Mouse (Mus musculus) lung, postnatal 0 days (tissue): ENCODE results near the gene Abtb1. TPM values are rescaled to one million over a fixed set of nuclear protein-coding genes. Genes with fewer than 3 reads are reported as not detected.
A peak's percentile ranks its signal among the peaks of the same experiment; 100 is the strongest.

Experiments
- ATAC-seq: fragments of 200-750 bp; cut with Nextera tagmentation; 2 replicates; pipeline ENCODE4 v1.8.0; 2017; ENCODE audit warnings: moderate library complexity
- DNase-seq: peaks from one replicate; pipeline ENCODE4 v3.0.0-alpha.2; 2016; ENCODE audit warnings: low spot score
- H3K27ac ChIP-seq: fragments of 300-500 bp; sonication (generic); 2 replicates; pipeline ENCODE4 v1.5.1; 2014; ENCODE audit warnings: antibody characterized with exemption, mild to moderate bottlenecking, low read length, mixed read lengths
- H3K27me3 ChIP-seq: fragments of 300-500 bp; sonication (generic); replicated peaks from 2 replicates; pipeline ENCODE4 v1.6.1; 2014; ENCODE audit warnings: low read length, mixed read lengths; ENCODE audit not compliant: insufficient read depth
- H3K36me3 ChIP-seq: fragments of 300-500 bp; sonication (generic); 2 replicates; pipeline ENCODE4 v1.6.1; 2014; ENCODE audit warnings: low read length, mixed read lengths; ENCODE audit not compliant: insufficient read depth
- H3K4me1 ChIP-seq: fragments of 300-500 bp; sonication (generic); 2 replicates; pipeline ENCODE4 v1.6.1; 2014; ENCODE audit warnings: antibody characterized with exemption, low read depth, low read length, mixed read lengths; ENCODE audit not compliant: insufficient read depth
- H3K4me2 ChIP-seq: fragments of 300-500 bp; sonication (generic); replicated peaks from 2 replicates; pipeline ENCODE4 v1.6.1; 2014; ENCODE audit warnings: low read depth, mild to moderate bottlenecking, low read length, moderate library complexity, mixed read lengths
- H3K4me3 ChIP-seq: fragments of 300-500 bp; sonication (generic); 2 replicates; pipeline ENCODE4 v1.5.1; 2014; ENCODE audit warnings: low read depth, low read length
- H3K9ac ChIP-seq: fragments of 300-500 bp; sonication (generic); replicated peaks from 2 replicates; pipeline ENCODE4 v1.6.1; 2014; ENCODE audit warnings: low read depth, mild to moderate bottlenecking
- H3K9me3 ChIP-seq: fragments of 300-500 bp; sonication (generic); 2 replicates; pipeline ENCODE4 v1.6.1; 2016; ENCODE audit warnings: low read length, mixed read lengths
- CTCF ChIP-seq: IDR thresholded peaks from 2 replicates; pipeline ENCODE4 v1.5.1; 2016; ENCODE audit warnings: antibody characterized with exemption, mild to moderate bottlenecking
- EP300 ChIP-seq: IDR thresholded peaks from 2 replicates; pipeline ENCODE4 v1.6.1; 2016; ENCODE audit warnings: antibody characterized with exemption, mild to moderate bottlenecking, control low read depth
- WGBS: fragments of 180-500 bp; shearing (Covaris S2); extraction: QIAGEN DNeasy Blood & Tissue Kit; methylation state at CpG from one replicate; pipeline ENCODE4 v1.1.7; 2014; 5-methylcytosine and 5-hydroxymethylcytosine counted together
- polyA plus RNA-seq: library from polyadenylated mRNA; unstranded; fragments of >200 nt; fragmentation: Nextera tagmentation; extraction: Ambion mirVana; gene quantifications from 2 replicates; pipeline ENCODE4 v1.2.1, GENCODE M21; 2015

Gene Abtb1
- polyA plus RNA-seq, 1 experiment from 2014 or later, result 70.3 TPM

- H3K27ac ChIP-seq, result no peak overlapping the region
- H3K9ac ChIP-seq, result no peak overlapping the region
- no peak overlapping the region for H3K4me3 ChIP-seq
- 74% methylated on average over 5 of the region's 5 CpGs for WGBS
- H3K4me2 ChIP-seq, result no peak overlapping the region
- H3K9me3 ChIP-seq, result no peaks in the 10 kb centered on the region
- no peaks in the 10 kb centered on the region for H3K4me1 ChIP-seq
- H3K27me3 ChIP-seq, result no peaks in the 10 kb centered on the region
- DNase-seq, result peak; percentile 23
- ATAC-seq, result no peak
- H3K36me3 ChIP-seq, result peaks cover 24% of the 10 kb centered on the region; the same call in 1 of the 2 replicates
- TF ChIP-seq CTCF, result no peak
- no peak for TF ChIP-seq EP300
Measured at GRCm38 (mm10) chr6:88833340-88834140, 8.2 kb downstream of the Abtb1 start.

- WGBS, result 82% methylated on average over 5 of the region's 5 CpGs
- TF ChIP-seq CTCF (no peak), EP300 (no peak)
- no peak overlapping the region for H3K4me2 ChIP-seq
- DNase-seq (peak; percentile 43), ATAC-seq (no peak)
- no peak overlapping the region for H3K9ac ChIP-seq
- H3K4me3 ChIP-seq, result no peak overlapping the region
- no peaks in the 10 kb centered on the region for H3K27me3 ChIP-seq
- H3K27ac ChIP-seq, result no peak overlapping the region
- no peaks in the 10 kb centered on the region for H3K9me3 ChIP-seq
- H3K4me1 ChIP-seq, result no peaks in the 10 kb centered on the region
- H3K36me3 ChIP-seq, result peaks cover 15% of the 10 kb centered on the region; the same call in 1 of the 2 replicates
Measured at GRCm38 (mm10) chr6:88832663-88833062, 9.1 kb downstream of the Abtb1 start.

GRCm38 (mm10) chr6:88831456-88831855, 10.3 kb downstream of the Abtb1 start:
- Histone ChIP-seq H3K9me3 (no peaks in the 10 kb centered on the region), H3K27ac (no peak overlapping the region), H3K27me3 (no peaks in the 10 kb centered on the region), H3K4me2 (no peak overlapping the region), H3K4me3 (no peak overlapping the region), H3K9ac (no peak overlapping the region), H3K36me3 (0 out of 2 replicates have a peak, but pooled peaks cover 9% of the 10 kb centered on the region), H3K4me1 (no peaks in the 10 kb centered on the region)
- WGBS, result 26% methylated on average over 8 of the region's 8 CpGs
- peak; percentile 91 for DNase-seq
- ATAC-seq, result peak; percentile 37
- TF ChIP-seq CTCF (peak; percentile 92), EP300 (no peak)

GRCm38 (mm10) chr6:88830112-88830702, 11.6 kb downstream of the Abtb1 start:
- DNase-seq (no peak), ATAC-seq (no peak)
- Histone ChIP-seq H3K4me2 (no peak overlapping the region), H3K4me1 (no peaks in the 10 kb centered on the region), H3K4me3 (no peak overlapping the region), H3K36me3 (no peaks in the 10 kb centered on the region), H3K9me3 (no peaks in the 10 kb centered on the region), H3K27ac (no peak overlapping the region), H3K27me3 (no peaks in the 10 kb centered on the region), H3K9ac (no peak overlapping the region)
- TF ChIP-seq EP300 (no peak), CTCF (no peak)
- WGBS, result 83% methylated on average over 6 of the region's 6 CpGs

GRCm38 (mm10) chr6:88829579-88829978, 12.2 kb downstream of the Abtb1 start:
- H3K4me3 ChIP-seq, result no peak overlapping the region
- no peaks in the 10 kb centered on the region for H3K4me1 ChIP-seq
- TF ChIP-seq EP300 (no peak), CTCF (no peak)
- no peaks in the 10 kb centered on the region for H3K36me3 ChIP-seq
- DNase-seq, result no peak
- ATAC-seq, result no peak
- 89% methylated on average over 4 of the region's 4 CpGs for WGBS
- no peak overlapping the region for H3K4me2 ChIP-seq
- no peaks in the 10 kb centered on the region for H3K9me3 ChIP-seq
- H3K27ac ChIP-seq, result no peak overlapping the region
- no peak overlapping the region for H3K9ac ChIP-seq
- no peaks in the 10 kb centered on the region for H3K27me3 ChIP-seq

GRCm38 (mm10) chr6:88828206-88829009, 13.4 kb downstream of the Abtb1 start:
- no peak overlapping the region for H3K4me2 ChIP-seq
- ATAC-seq (no peak), DNase-seq (no peak)
- H3K9me3 ChIP-seq, result no peaks in the 10 kb centered on the region
- H3K36me3 ChIP-seq, result no peaks in the 10 kb centered on the region
- H3K27ac ChIP-seq, result no peak overlapping the region
- 67% methylated on average over 15 of the region's 15 CpGs for WGBS
- H3K4me3 ChIP-seq, result no peak overlapping the region
- H3K4me1 ChIP-seq, result no peaks in the 10 kb centered on the region
- TF ChIP-seq CTCF, result no peak
- no peak for TF ChIP-seq EP300
- H3K27me3 ChIP-seq, result no peaks in the 10 kb centered on the region
- no peak overlapping the region for H3K9ac ChIP-seq
